Mouse (Mus musculus) E14TG2a.4 (cell line): Measurements from ENCODE around the gene Pcna.

Experiments used
- H3K27me3 ChIP-seq: 2 replicates; pipeline ENCODE4 v1.6.1; 2014; ENCODE audit warnings: low read length, control low read depth; ENCODE audit not compliant: insufficient read depth
- H3K36me3 ChIP-seq: 2 replicates; pipeline ENCODE4 v1.6.1; 2014; ENCODE audit warnings: low read length, control low read depth; ENCODE audit not compliant: insufficient read depth
- H3K4me1 ChIP-seq: replicated peaks from 2 replicates; pipeline ENCODE4 v1.6.1; 2014; ENCODE audit warnings: low read depth, low read length, control low read depth
- H3K4me3 ChIP-seq: replicated peaks from 2 replicates; pipeline ENCODE4 v1.5.1; 2014; ENCODE audit warnings: mild to moderate bottlenecking, low read length
- H3K9me3 ChIP-seq: 2 replicates; pipeline ENCODE4 v1.6.1; 2014; ENCODE audit warnings: low read length, control low read depth
- CTCF ChIP-seq: conservative IDR thresholded peaks from 2 replicates; pipeline ENCODE4 v1.5.1; 2014; ENCODE audit warnings: low read length
- NANOG ChIP-seq: IDR thresholded peaks from 2 replicates; pipeline ENCODE4 v1.6.1; 2014; ENCODE audit warnings: borderline replicate concordance, low read length, mixed read lengths
- POU5F1 ChIP-seq: IDR thresholded peaks from 2 replicates; pipeline ENCODE4 v1.6.1; 2014; ENCODE audit warnings: low read length, borderline replicate concordance

The Pcna gene

GRCm38 (mm10) chr2:132279978-132280377, 26.9 kb upstream of the Pcna start:
- TF ChIP-seq CTCF: no peak
- TF ChIP-seq NANOG: no peak
- no peak for TF ChIP-seq POU5F1
- no peaks in the 10 kb centered on the region for H3K27me3 ChIP-seq

GRCm38 (mm10) chr2:132279336-132279882, 26.3 kb upstream of the Pcna start:
- TF ChIP-seq POU5F1 (no peak), NANOG (no peak), CTCF (no peak)

More at GRCm38 (mm10) chr2:132279978-132280377, 26.9 kb upstream of the Pcna start:
- peaks cover 63% of the 10 kb centered on the region for H3K4me1 ChIP-seq
- no peaks in the 10 kb centered on the region for H3K9me3 ChIP-seq
- no peak overlapping the region for H3K4me3 ChIP-seq
- H3K36me3 ChIP-seq: peaks cover 26% of the 10 kb centered on the region

GRCm38 (mm10) chr2:132278273-132278853, 25.2 kb upstream of the Pcna start:
- no peak overlapping the region for H3K4me3 ChIP-seq
- no peaks in the 10 kb centered on the region for H3K27me3 ChIP-seq
- peaks cover 24% of the 10 kb centered on the region for H3K36me3 ChIP-seq
- peaks cover 61% of the 10 kb centered on the region for H3K4me1 ChIP-seq
- H3K9me3 ChIP-seq: no peaks in the 10 kb centered on the region
- TF ChIP-seq POU5F1 (no peak), CTCF (no peak), NANOG (no peak)

More at GRCm38 (mm10) chr2:132279336-132279882, 26.3 kb upstream of the Pcna start:
- peaks cover 26% of the 10 kb centered on the region for H3K36me3 ChIP-seq
- peaks cover 62% of the 10 kb centered on the region for H3K4me1 ChIP-seq
- H3K9me3 ChIP-seq: no peaks in the 10 kb centered on the region
- H3K4me3 ChIP-seq: no peak overlapping the region
- H3K27me3 ChIP-seq: no peaks in the 10 kb centered on the region

- Histone ChIP-seq H3K36me3 (peaks cover 24% of the 10 kb centered on the region), H3K4me3 (no peak overlapping the region), H3K9me3 (no peaks in the 10 kb centered on the region), H3K27me3 (no peaks in the 10 kb centered on the region), H3K4me1 (peaks cover 62% of the 10 kb centered on the region)
- TF ChIP-seq CTCF: no peak
- no peak for TF ChIP-seq NANOG
- TF ChIP-seq POU5F1: no peak
These were observed 23.1 kb upstream of the Pcna start for GRCm38 (mm10) chr2:132276249-132276648.

GRCm38 (mm10) chr2:132275527-132275926, 22.4 kb upstream of the Pcna start:
- TF ChIP-seq NANOG (no peak), CTCF (peak; percentile 44)
- H3K36me3 ChIP-seq: peaks cover 18% of the 10 kb centered on the region
- H3K4me3 ChIP-seq: no peak overlapping the region

GRCm38 (mm10) chr2:132272694-132273389, 19.7 kb upstream of the Pcna start:
- no peak overlapping the region for H3K4me3 ChIP-seq
- H3K36me3 ChIP-seq: no peaks in the 10 kb centered on the region; the same call in 1 of the 2 replicates
- H3K27me3 ChIP-seq: no peaks in the 10 kb centered on the region
- peaks cover 56% of the 10 kb centered on the region for H3K4me1 ChIP-seq
- H3K9me3 ChIP-seq: no peaks in the 10 kb centered on the region
- TF ChIP-seq CTCF: no peak
- no peak for TF ChIP-seq NANOG
- TF ChIP-seq POU5F1: no peak

More at GRCm38 (mm10) chr2:132275527-132275926, 22.4 kb upstream of the Pcna start:
- Histone ChIP-seq H3K4me1 (peaks cover 63% of the 10 kb centered on the region), H3K9me3 (no peaks in the 10 kb centered on the region), H3K27me3 (no peaks in the 10 kb centered on the region)

GRCm38 (mm10) chr2:132270331-132270951, 17.3 kb upstream of the Pcna start:
- Histone ChIP-seq H3K4me3 (no peak overlapping the region), H3K4me1 (peaks cover 65% of the 10 kb centered on the region), H3K9me3 (no peaks in the 10 kb centered on the region), H3K36me3 (no peaks in the 10 kb centered on the region), H3K27me3 (no peaks in the 10 kb centered on the region)
- no peak for TF ChIP-seq CTCF
- no peak for TF ChIP-seq NANOG
- no peak for TF ChIP-seq POU5F1

GRCm38 (mm10) chr2:132269217-132269616, 16.1 kb upstream of the Pcna start:
- no peaks in the 10 kb centered on the region for H3K27me3 ChIP-seq
- no peak for TF ChIP-seq POU5F1
- no peak for TF ChIP-seq CTCF
- no peak for TF ChIP-seq NANOG
- H3K9me3 ChIP-seq: no peaks in the 10 kb centered on the region
- H3K4me3 ChIP-seq: no peak overlapping the region
- H3K36me3 ChIP-seq: no peaks in the 10 kb centered on the region
- H3K4me1 ChIP-seq: peaks cover 70% of the 10 kb centered on the region
